Mouse (Mus musculus) B cell, adult 2 months (primary cell): ENCODE results near the gene Gm19402.

Experiments used
- DNase-seq, 2 experiments: peaks; one replicate each; pipeline ENCODE4 v3.0.0; 2022

The Gm19402 gene

DNA sequence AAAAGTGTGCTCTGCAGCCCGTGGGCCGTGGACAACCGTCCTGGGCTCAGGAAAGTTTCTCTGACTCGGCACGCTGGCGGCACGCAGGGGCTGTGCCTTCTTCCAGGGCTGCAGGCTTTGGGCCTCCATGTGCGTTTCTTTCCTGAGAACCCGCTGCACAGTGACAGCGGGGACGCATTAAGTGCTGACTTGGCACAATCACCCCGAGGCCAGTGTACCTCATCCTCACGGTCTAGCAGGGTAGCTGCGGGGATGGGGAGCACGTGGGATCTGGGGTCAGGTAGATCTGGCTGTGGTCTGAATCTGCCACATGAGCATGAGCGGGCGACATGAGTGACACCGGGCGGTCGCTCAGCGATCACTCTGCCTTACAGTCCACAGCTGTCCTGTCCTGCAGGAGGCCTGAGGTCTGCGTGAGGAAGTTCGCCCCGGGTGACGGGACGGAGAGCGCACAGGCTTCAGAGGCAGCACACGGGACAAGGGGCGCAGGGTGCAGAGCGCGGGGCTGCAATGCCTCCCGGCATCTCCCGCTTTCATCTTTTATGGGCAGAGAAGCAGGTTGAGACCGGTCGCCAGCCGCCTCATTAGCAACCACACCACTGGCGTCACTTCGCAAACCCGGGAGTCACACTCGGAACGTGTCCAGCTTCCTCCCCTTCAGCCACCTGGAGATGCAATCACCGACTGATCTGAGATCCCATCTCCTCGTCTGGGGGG is 26.4 kb downstream of the Gm19402 start:
- no peak for DNase-seq

DNA sequence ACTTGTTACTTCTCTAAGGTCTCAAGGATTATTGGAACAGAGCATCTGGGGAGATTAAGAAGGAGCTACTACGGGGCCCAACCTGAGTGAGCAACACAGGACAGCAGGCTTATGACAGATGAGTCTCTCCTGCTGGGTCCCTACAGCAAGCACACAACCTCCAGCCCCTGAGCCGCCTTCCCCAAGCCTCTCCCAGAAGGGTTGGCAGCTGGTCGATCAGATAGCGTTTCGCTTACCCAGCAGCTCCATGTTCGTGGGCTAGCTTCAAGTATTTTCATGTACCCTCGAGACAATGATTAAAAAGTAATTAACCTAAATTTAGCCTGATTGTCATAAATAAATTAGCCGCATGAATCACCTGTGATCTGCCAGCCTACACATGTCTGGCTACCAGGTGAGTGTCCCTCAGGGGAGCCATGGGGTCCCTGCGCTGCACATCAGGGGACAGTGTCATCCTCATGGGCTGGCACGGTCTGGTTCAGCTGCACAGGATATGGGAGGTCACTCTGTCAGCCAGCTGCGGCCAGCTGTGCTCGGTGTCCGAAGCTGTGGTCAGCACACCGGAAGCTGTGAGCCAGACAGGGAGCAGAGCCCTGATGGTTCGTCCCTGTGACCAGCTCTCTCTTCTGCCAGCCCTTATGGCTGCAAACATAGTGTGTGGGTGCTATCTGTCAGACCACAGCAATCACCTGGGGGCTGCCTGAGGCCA is 32.1 kb downstream of the Gm19402 start:
- no peak for DNase-seq

DNA sequence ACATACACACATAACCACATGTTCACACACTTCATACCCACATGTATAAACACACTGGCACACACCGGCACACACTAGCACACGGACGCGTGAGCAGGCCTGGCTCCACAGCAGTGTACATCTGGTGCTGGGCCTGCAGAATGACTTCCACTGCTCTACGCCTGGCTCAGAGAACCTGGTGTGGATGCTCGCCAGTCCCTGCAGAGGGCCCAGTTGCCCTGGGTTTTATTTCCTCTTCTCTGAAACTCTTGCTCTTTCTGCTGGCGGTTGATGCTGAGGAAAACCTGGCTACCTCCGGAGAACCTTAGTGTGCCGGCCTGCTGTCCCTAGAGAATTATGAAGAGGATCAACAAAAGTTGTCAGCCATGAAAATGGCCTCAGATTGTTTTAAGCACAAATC is 38.5 kb downstream of the Gm19402 start:
- peak; percentile 48 to 59 for DNase-seq

DNA sequence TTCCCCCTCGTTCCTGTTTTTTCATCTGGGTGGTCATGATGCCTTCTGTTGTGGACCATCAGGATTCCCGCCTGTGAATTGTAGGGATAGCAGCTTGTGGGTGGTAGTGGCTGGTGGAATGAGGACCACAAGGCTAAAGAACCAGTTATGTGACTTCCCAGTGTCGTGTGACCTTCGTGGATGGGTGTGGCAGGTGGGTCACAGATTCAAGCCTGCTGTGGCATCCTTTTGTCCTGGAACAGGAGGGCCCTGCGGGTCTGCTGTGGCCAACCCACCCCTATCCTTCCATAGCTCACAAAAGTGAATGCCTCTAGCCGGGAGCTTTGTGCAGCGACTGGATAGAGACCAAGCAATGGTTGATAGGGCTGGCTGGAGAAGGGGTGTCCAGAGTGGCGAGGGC is 42.7 kb downstream of the Gm19402 start:
- DNase-seq, result no peak

DNA sequence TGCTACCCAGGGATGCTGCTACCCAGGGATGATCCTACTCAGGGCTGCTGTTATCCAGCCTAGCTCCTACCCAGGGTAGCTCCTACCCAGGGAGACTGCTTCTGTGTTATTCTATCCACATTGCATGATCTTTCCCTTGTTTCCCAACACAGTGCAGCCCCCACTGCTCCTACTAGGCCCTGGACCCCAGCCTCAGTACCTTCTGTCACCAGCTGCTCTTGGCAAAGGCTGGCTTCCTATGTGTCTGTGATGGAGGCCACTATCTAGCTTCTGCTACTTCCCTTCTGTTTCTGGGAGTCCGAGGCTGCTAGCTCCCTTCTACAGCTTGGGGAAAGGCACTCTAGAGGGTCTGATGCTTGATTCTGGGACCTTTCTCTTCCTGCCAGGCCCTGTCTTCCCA is 43.1 kb downstream of the Gm19402 start:
- no peak for DNase-seq

DNA sequence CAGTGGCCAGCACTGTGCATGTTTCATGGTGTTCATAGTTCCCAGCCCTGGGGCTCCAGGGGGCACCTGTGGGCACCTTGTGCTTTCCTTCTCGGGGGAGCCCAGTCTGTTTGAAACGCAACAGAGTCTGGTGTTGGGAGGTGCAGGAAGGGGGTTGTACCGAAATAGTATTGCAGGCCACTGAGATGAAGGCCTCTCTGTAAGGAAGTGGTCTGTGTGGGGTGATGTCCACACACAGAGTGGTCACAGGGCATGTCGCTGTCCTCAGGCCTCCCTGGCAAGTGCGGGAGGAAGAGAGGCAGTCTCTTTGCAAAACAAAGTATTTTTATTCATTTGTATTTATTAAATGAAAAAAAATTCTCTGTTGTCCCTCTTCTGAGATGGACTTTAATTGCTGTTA is 45.0 kb downstream of the Gm19402 start:
- no peak for DNase-seq

DNA sequence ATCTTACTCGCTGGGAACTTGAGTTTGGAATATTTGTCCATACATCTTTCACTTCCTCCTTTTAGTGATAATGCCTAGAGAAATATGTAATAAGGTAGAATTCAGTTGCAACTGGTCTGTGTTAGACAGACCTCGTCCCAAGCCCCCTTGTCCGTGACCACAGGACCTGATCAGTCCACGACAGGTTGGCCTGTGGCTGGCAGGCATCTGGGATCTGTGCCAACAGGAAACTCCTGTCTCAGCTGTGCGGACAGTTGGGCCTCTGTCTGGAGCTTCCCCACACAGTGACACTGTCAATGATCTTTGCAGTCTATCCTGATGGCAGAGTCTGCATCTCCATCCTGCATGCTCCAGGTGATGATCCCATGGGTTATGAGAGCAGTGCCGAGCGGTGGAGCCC is 47.4 kb downstream of the Gm19402 start:
- DNase-seq, result no peak
